Mouse (Mus musculus) cortical plate, adult 2 months (tissue): Measurements from ENCODE around the gene Bcl2l12.

Experiments
- CTCF ChIP-seq: fragments of 200-500 bp; IDR thresholded peaks from 2 replicates; pipeline ENCODE4 v1.5.1; 2011; ENCODE audit warnings: mild to moderate bottlenecking, control low read depth, low read length; ENCODE audit not compliant: insufficient read depth; ENCODE audit errors: extremely low read depth
- POLR2A ChIP-seq: fragments of 200-500 bp; IDR thresholded peaks from 2 replicates; pipeline ENCODE4 v1.6.1; 2011; ENCODE audit warnings: mild to moderate bottlenecking, low read length, control low read depth; ENCODE audit not compliant: insufficient read depth; ENCODE audit errors: extremely low read depth

DNA sequence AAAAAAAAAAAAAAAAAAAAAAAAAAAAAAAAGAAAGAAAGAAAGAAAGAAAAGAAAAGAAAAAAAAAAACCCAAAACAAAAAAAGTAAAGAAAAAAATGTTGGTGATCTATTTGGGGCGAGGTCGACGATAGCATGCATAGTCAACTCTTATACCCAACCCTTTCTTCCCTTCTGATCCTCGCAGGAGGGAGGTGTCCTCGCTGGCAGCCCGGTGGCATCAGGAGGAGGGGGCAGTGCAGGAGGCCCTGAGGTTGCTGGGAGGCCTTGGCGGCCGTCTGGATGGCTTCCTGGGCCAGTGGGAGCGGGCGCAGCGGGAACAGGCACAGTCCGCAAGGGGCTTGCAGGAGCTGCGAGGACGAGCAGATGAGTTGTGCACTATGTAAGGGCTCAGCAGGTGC, 45.0 kb downstream of the Bcl2l12 start:
- TF ChIP-seq POLR2A (no peak), CTCF (no peak)
